In the genomic region with DNA sequence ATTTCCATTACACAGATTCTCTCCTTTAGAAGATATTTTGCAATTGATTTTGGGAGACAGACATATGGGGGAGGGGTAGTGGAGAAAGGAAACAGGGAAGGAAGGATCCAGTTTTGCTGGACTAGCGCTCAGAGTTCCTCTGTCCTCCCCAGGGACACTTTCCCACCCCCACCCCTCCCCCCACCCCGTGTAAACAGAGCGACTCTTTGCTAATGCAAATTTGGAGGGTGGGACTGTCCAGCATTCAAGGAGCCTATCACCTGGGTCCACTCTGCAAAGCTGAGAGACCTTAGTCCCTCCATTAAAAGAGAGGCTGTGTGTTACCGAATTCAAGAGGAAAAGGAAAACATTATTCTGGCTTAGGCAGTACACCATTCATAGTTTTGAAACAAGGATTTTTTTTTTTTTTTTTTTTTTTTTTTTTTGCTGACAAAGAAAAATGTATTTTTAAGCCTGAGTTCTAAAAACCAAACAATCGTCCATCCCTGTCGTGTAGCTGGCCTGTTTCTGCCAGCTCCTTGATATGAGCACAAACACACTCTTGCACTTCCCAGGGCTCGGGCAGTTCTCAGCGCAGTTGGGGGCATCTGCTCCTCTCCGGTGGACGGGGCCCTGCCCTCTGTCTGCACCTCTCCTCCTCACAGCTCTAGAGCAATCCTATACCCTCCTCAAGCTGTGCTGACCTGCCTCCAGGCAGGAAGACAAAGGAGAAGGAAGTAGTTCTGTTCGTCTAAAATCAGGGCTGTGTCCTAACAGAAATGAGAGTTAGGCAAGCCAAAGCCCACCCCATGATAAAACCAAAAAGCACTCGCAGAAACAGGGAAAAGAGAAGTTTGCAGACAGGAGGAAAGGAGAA, we compare ENCODE assay signal across 8 mouse cellular contexts.
DNase-seq lines count a peak whose midpoint lies in the region; ATAC-seq lines count a peak whose summit lies in the region.

No protein-coding gene starts in this region.

- H3K9me3 ChIP-seq in lung, embryonic 15.5 days: no peaks in the 10 kb centered on the region
- no peaks in the 10 kb centered on the region for H3K9me3 ChIP-seq in forebrain, embryonic 16.5 days (ENCODE audit: control insufficient read depth, low read length)
- H3K9me3 ChIP-seq in midbrain, embryonic 16.5 days (replicated peaks; ENCODE audit: control insufficient read depth, low read length, poor library complexity, severe bottlenecking): no peaks in the 10 kb centered on the region

- peak overlapping the region; percentile 74 for H3K27ac ChIP-seq in lung, embryonic 15.5 days
- no peak overlapping the region for H3K27ac ChIP-seq in forebrain, embryonic 16.5 days (ENCODE audit: low read length)
- H3K27ac ChIP-seq in midbrain, embryonic 16.5 days (ENCODE audit: low read length): no peak overlapping the region

- H3K27me3 ChIP-seq in lung, embryonic 15.5 days: no peaks in the 10 kb centered on the region
- H3K27me3 ChIP-seq in forebrain, embryonic 16.5 days (replicated peaks; ENCODE audit: control insufficient read depth, insufficient read depth, low read length): no peaks in the 10 kb centered on the region
- H3K27me3 ChIP-seq in midbrain, embryonic 16.5 days (ENCODE audit: control insufficient read depth, insufficient read depth, low read depth, low read length): no peaks in the 10 kb centered on the region

- peak overlapping the region; percentile 25; the same call in 1 of the 2 replicates for H3K9ac ChIP-seq in lung, embryonic 15.5 days
- no peak overlapping the region for H3K9ac ChIP-seq in forebrain, embryonic 16.5 days (replicated peaks; ENCODE audit: low read depth, low read length)
- H3K9ac ChIP-seq in midbrain, embryonic 16.5 days (ENCODE audit: low read depth, low read length): no peak overlapping the region

- peak; percentile 66; the same call in 1 of the 2 replicates for ATAC-seq in lung, embryonic 15.5 days (ENCODE audit: borderline replicate concordance, extremely low read depth, low FRiP score, low TSS enrichment)
- peak; percentile 34 for ATAC-seq in forebrain, embryonic 16.5 days
- ATAC-seq in midbrain, embryonic 16.5 days: peak; percentile 40; the same call in 1 of the 2 replicates

- 4% methylated on average over 12 of the region's 12 CpGs for WGBS in lung, embryonic 15.5 days
- 9% methylated on average over 12 of the region's 12 CpGs for WGBS in forebrain, embryonic 16.5 days
- WGBS in midbrain, embryonic 16.5 days: 4% methylated on average over 12 of the region's 12 CpGs

- no peaks in the 10 kb centered on the region for H3K36me3 ChIP-seq in lung, embryonic 15.5 days
- no peaks in the 10 kb centered on the region for H3K36me3 ChIP-seq in forebrain, embryonic 16.5 days (ENCODE audit: control insufficient read depth, insufficient read depth)
- H3K36me3 ChIP-seq in midbrain, embryonic 16.5 days (ENCODE audit: control insufficient read depth, insufficient read depth, low read length): no peaks in the 10 kb centered on the region

- H3K4me3 ChIP-seq in lung, embryonic 15.5 days: peak overlapping the region; percentile 16
- H3K4me3 ChIP-seq in forebrain, embryonic 16.5 days (replicated peaks; ENCODE audit: low read length): no peak overlapping the region
- H3K4me3 ChIP-seq in midbrain, embryonic 16.5 days (ENCODE audit: low read depth, low read length): no peak overlapping the region

- DNase-seq in lung, postnatal 14 days: no peak
- peak; percentile 30 for DNase-seq in kidney, postnatal 10 days
- DNase-seq in urinary bladder, postnatal 4 days (ENCODE audit: low spot score in 2 of 2): no peak
- DNase-seq in gastrocnemius, postnatal 10 days: no peak
- no peak for DNase-seq in cerebellum, adult 18-20 months

- peaks cover 15% of the 10 kb centered on the region for H3K4me1 ChIP-seq in lung, embryonic 15.5 days
- H3K4me1 ChIP-seq in forebrain, embryonic 16.5 days (replicated peaks; ENCODE audit: control insufficient read depth, insufficient read depth, low read length): peaks cover 5% of the 10 kb centered on the region; the same call in 1 of the 2 replicates
- H3K4me1 ChIP-seq in midbrain, embryonic 16.5 days (ENCODE audit: control insufficient read depth, insufficient read depth, low read length): peaks cover 7% of the 10 kb centered on the region

- peak overlapping the region; percentile 51 for H3K4me2 ChIP-seq in lung, embryonic 15.5 days
- H3K4me2 ChIP-seq in forebrain, embryonic 16.5 days (ENCODE audit: low read length): peak overlapping the region; percentile 22; the same call in 1 of the 2 replicates
- peak overlapping the region; percentile 19; the same call in 1 of the 2 replicates for H3K4me2 ChIP-seq in midbrain, embryonic 16.5 days (ENCODE audit: low read length)
